14 mouse cellular contexts compared by ENCODE assay signal in genomic region chrX:11657606-11658254, GRCm38 (mm10).
A peak's percentile ranks its signal among the peaks of the same experiment; 100 is the strongest.
DNase-seq lines count a peak whose midpoint lies in the region; ATAC-seq and TF ChIP-seq lines count a peak whose summit lies in the region.
"Had no signal": no experiment of that assay in that cellular context is flagged by ENCODE, and none has a peak within 500 bp of the region (broad histone marks: within the 10 kb centered on the region; RNA-seq: fewer than 3 reads in every experiment).

No protein-coding gene starts in this region.

- no peaks in the 10 kb centered on the region for H3K36me3 ChIP-seq in kidney, embryonic 15.5 days
- no peaks in the 10 kb centered on the region for H3K36me3 ChIP-seq in intestine, postnatal 0 days (ENCODE audit: control insufficient read depth, insufficient read depth)
- H3K36me3 ChIP-seq: heart, embryonic 12.5 days; midbrain, embryonic 13.5 days had no signal

- 47% methylated on average over 9 of the region's 9 CpGs for WGBS in kidney, embryonic 15.5 days
- 45% methylated on average over 9 of the region's 9 CpGs for WGBS in intestine, postnatal 0 days

- no peak overlapping the region for H3K27ac ChIP-seq in kidney, embryonic 15.5 days
- peak overlapping the region; percentile 41; the same call in 1 of the 2 replicates for H3K27ac ChIP-seq in intestine, postnatal 0 days (ENCODE audit: low read depth, low read length)
- H3K27ac ChIP-seq: midbrain, embryonic 13.5 days had no signal

- TF ChIP-seq CTCF in intestine, postnatal 0 days (IDR thresholded peaks at IDR 0.05; ENCODE audit: low read depth), result no peak

- H3K4me2 ChIP-seq in kidney, embryonic 15.5 days, result no peak overlapping the region
- no peak overlapping the region for H3K4me2 ChIP-seq in intestine, postnatal 0 days (replicated peaks; ENCODE audit: low read depth)
- H3K4me2 ChIP-seq: heart, embryonic 12.5 days; midbrain, embryonic 13.5 days had no signal

- H3K9ac ChIP-seq in kidney, embryonic 15.5 days, result no peak overlapping the region
- no peak overlapping the region for H3K9ac ChIP-seq in intestine, postnatal 0 days (ENCODE audit: low read depth, low read length)
- H3K9ac ChIP-seq: heart, embryonic 12.5 days; midbrain, embryonic 13.5 days had no signal

- H3K4me3 ChIP-seq in kidney, embryonic 15.5 days (replicated peaks), result no peak overlapping the region
- H3K4me3 ChIP-seq in intestine, postnatal 0 days (ENCODE audit: low read depth, low read length), result no peak overlapping the region
- H3K4me3 ChIP-seq: heart, embryonic 12.5 days; midbrain, embryonic 13.5 days had no signal

- H3K27me3 ChIP-seq in kidney, embryonic 15.5 days, result peaks cover 47% of the 10 kb centered on the region
- H3K27me3 ChIP-seq in intestine, postnatal 0 days (replicated peaks; ENCODE audit: control insufficient read depth, insufficient read depth, low read length), result no peaks in the 10 kb centered on the region
- H3K27me3 ChIP-seq: CH12.LX had no signal

- H3K4me1 ChIP-seq in kidney, embryonic 15.5 days, result no peaks in the 10 kb centered on the region
- H3K4me1 ChIP-seq in intestine, postnatal 0 days (replicated peaks; ENCODE audit: control insufficient read depth, insufficient read depth, low read length), result no peaks in the 10 kb centered on the region
- H3K4me1 ChIP-seq: midbrain, embryonic 13.5 days had no signal

- peak; percentile 47 for DNase-seq in kidney, adult 18-20 months
- peak; percentile 16 to 35 for DNase-seq in adrenal gland, postnatal 36 days
- peak; percentile 41 for DNase-seq in lung, postnatal 36 days
- no peak for DNase-seq in gastrocnemius, adult 8-10 months (ENCODE audit: low spot score in 2 of 2)
- DNase-seq in cerebellum, adult 9-10 months, result no peak
- DNase-seq: cerebellum, adult 2 months; gastrocnemius, postnatal 14 days; thymus, postnatal 25 days had no signal

- no peak; the same call in 1 of the 2 replicates for ATAC-seq in kidney, embryonic 15.5 days (replicated peaks; ENCODE audit: low FRiP score)
- ATAC-seq in intestine, postnatal 0 days, result peak; percentile 95
- ATAC-seq: midbrain, embryonic 13.5 days; Patski had no signal

- H3K9me3 ChIP-seq in kidney, embryonic 15.5 days (replicated peaks), result no peaks in the 10 kb centered on the region
- no peaks in the 10 kb centered on the region for H3K9me3 ChIP-seq in intestine, postnatal 0 days (ENCODE audit: control insufficient read depth)
- H3K9me3 ChIP-seq: heart, embryonic 12.5 days; midbrain, embryonic 13.5 days had no signal

Comparison
In these comparisons a context has a peak if more than half of its experiments do, and no peak if none do; other contexts are left out.
1. DNase-seq: peak in kidney, adult 18-20 months (single experiment), adrenal gland, postnatal 36 days (2 of 2) and lung, postnatal 36 days (single experiment); none in gastrocnemius, adult 8-10 months (0 of 2) and cerebellum, adult 9-10 months (single experiment).